Mouse (Mus musculus): Measurements from ENCODE around the gene AC124502.3.

The AC124502.3 gene

DNA sequence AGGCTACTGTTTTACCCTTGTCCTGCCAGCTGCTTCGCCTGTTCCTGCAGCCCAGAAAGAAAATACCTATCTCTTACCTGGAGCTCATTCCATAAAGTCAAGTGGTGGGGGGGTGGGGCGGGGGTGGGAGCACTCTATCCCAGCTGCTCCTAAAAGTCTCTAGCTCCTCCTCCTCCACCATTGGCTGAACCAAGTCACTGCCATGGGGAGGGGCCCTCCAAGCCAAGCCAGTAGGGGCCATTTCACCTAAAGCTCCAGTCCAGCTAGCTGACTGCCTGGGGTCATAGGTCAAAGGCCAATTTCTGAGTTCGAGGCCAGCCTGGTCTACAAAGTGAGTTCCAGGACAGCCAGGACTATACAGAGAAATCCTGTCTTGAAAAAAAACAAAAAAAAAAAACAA is 6.0 kb upstream of the AC124502.3 start:
- no peak for DNase-seq (ENCODE audit: low spot score)

DNA sequence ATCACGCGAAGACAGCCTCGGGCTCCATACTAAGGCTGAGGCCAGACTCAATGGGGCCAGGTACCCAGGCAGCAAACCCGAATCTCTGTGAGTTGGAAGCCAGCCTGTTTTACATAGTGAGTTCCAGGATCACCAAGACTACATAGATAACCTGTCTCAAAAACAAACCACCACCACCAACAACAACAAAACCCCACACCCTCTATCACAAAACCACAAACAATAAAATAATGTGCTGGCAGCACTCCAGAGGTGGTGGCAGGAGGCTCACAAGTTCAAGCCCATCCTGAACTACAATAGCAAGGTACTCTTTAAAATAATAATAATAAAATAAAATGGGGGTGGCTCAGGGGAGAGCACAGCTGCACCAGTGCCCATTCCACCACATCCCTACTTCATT is 2.1 kb upstream of the AC124502.3 start:
- no peak for DNase-seq (ENCODE audit: low spot score)

DNA sequence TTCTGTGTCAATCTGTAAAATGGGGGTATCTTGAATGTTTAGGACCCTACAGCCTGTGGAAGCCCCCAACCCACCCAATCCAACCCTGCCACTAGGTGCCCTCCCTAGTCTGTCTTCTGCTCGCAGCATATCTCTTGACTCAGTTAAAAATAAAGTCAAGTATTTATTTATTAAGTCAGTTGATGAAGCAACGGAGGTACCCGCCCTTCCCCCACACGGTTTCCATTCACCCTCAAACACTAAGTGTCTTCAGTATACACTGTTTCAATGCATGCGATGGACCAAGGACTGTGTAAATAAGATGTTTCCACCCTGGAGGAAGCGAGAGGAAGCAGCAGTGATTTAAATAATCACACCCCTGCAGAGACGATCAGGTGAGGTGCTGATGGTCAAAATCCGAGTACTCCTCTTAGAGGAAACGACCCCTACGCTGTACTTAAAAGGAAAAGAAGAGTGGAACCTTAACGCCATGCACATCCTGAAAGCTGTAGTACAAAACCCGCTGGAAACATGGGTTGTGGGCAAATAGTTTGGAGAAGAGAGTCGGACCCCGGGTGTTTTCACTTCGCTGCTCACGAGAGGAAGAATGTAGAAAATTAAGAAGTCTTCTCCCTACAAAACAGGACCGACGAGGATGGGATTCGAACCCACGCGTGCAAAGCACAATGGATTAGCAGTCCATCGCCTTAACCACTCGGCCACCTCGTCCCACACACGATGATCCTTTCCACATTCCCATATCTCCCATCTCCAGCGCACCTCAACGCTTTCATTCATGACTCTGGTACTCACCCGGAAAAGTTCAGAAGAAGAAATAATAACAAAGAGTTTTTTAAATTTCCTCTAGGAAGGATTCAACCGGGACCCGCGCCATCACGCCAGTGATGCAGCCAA is 766 bp upstream of the AC124502.3 start:
- DNase-seq (ENCODE audit: low spot score): peak; percentile 97

DNA sequence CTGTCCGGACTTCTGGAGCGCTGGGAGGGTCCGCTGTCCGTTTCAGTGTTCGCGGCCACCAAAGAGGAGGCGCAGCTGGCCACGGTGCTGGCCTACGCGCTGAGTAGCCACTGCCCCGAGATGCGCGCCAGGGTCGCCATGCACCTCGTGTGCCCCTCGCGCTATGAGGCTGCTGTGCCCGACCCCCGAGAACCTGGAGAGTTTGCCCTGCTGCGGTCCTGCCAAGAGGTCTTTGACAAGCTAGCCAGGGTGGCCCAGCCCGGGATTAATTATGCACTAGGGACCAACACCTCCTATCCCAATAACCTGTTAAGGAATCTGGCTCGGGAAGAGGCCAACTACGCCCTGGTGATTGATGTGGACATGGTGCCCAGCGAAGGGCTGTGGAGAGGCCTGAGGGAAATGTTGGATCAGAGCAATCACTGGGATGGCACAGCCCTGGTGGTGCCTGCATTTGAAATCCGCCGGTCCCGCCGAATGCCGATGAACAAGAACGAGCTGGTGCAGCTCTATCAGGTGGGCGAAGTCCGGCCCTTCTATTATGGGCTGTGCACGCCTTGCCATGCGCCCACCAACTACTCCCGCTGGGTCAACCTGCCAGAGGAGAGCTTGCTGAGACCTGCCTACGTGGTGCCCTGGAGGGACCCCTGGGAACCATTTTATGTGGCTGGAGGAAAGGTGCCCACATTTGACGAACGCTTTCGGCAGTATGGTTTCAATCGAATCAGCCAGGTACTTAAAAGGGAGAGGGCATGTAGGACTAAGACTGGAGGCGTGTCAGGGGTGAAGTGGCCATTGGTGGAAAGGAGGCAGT is 817 bp downstream of the AC124502.3 start:
- DNase-seq (ENCODE audit: low spot score): peak; percentile 35

DNA sequence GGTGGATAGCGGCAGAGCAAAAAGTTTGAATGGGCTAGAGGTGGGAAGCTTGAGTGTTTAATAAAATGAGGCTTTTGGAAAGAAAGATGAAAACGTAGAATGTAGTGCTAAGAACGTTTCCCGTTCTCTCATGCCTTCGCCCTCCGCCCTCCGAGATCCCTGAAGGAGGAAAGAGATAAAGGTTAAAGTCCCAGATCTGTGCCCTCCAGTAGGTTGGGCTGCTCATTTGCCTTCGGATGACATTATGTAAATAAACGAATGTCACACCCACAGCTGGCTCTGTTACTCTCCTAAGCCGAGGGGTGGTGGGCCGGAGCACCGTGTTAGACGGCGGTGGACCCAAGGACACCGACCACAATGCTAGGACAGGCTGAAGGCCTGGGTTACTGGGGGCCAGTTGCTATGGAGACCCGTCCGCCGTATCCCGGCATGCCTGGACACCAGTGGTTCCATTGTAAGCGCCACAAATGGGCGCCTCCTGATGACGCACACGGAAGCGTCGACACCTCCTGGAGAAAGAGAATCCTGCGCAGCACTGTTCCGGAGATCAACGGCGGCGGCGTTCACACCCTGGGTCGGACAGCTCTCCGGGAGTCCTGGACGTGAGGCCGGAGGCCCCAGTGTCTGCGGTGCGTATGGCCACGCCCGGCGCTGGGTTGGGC is 2.3 kb downstream of the AC124502.3 start, which contains the start of gene Brms1:
Gene Brms1 (plus strand): TSS at position 493 of the 662 bp plus-strand sequence.
- peak; percentile 98 for DNase-seq (ENCODE audit: low spot score)

DNA sequence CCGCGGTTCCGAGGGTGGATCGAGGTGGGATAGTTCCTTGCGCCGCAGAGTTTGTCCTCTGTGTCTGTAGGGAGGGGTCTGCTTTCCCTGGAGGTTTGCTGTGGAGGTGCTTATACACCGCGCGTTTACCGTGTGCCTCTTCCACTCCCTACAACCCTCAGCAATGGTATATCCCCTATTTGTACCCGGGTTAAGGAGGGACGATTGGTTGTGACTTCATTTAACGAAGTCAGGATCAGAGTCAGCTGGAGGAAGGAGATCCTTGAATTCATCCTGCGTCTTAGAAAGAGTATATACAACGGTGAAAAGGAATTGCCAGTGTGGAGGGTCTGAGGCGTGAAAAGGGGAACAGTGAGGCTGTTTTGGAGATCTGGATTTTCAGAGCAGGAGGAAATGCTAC is 2.9 kb downstream of the AC124502.3 start:
- no peak for DNase-seq (ENCODE audit: low spot score)

DNA sequence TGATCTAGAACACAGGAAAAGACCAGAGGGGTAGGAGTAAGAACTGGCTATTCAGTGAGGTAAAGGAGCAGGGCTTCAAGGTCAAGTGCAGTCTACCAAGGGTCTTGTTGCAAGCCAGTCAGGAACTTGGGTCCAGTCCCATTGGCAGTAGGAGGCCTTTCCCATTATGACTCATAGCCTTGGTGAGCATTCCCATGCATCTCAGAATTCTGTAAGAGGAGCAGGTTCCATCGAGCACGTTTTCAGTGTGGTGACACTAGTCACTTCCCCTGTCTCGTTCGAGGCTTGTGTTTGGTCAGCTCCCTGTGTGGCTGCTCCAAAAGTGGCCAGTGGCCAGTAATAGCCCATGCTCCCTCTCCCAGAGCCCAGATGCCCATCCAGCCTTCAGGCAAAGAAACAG is 6.8 kb downstream of the AC124502.3 start:
- DNase-seq (ENCODE audit: low spot score): no peak

DNA sequence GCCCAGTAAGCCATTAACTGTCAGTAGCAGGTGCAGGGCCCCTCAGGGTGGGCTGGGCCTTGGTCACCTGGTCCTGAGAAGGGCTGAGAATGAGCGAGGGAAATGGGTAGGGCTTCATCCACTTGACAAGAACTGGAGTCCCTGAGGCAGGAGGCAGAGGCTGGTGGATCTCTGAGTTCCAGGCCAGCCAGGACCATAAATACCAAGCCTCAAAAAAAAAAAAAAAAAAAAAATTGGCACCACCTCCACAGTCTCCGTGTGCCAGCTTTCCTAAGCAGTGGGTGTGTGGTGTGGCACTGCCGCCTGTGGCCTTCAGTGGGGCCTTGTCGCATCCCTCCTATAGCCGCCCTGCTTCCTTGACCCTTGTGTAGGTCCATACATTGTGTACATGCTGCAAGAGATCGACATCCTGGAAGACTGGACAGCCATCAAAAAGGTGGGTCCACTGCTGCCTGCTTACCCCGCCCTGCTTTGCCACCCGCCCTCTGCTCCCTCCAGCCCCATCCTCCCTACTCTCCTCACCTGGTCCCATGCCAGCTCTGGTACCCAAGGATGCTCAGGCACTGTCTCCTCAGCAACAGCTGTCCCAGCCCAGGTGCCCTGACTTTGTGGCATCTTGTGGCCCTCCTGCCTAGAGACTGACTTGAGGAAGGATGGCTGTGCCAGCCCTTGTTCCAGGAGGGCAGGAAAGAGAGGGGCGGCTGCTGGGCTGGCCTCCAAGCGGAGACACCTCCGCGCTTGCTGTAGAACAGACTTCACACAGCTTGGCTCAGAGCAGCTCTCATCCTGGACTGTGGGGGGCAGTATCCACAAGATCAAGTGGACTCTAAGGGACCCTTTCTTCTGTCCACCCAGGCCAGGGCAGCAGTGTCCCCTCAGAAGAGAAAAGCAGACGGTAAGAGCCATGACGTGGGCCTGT is 9.7 kb downstream of the AC124502.3 start:
- DNase-seq (ENCODE audit: low spot score): no peak

DNA sequence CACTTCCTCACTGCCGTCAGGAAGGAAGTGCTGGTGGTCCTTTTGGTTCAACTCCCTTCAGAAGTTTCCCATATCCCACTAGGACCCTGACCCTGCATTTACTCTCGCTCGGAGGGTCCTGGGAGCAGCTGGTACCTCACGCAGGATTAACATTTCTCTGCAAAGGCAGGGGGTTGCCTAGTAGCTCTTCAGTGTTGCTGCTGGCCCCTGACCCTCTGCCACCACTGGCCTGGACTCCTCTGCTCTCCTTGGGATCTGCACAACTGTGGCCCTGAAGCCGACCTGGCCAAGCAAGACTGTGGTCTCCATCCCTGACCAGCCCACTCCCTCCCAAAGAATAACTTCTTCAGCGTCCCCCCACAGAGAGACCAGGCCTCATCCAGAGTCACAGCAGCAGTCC is 10.6 kb downstream of the AC124502.3 start:
- DNase-seq (ENCODE audit: low spot score): no peak

DNA sequence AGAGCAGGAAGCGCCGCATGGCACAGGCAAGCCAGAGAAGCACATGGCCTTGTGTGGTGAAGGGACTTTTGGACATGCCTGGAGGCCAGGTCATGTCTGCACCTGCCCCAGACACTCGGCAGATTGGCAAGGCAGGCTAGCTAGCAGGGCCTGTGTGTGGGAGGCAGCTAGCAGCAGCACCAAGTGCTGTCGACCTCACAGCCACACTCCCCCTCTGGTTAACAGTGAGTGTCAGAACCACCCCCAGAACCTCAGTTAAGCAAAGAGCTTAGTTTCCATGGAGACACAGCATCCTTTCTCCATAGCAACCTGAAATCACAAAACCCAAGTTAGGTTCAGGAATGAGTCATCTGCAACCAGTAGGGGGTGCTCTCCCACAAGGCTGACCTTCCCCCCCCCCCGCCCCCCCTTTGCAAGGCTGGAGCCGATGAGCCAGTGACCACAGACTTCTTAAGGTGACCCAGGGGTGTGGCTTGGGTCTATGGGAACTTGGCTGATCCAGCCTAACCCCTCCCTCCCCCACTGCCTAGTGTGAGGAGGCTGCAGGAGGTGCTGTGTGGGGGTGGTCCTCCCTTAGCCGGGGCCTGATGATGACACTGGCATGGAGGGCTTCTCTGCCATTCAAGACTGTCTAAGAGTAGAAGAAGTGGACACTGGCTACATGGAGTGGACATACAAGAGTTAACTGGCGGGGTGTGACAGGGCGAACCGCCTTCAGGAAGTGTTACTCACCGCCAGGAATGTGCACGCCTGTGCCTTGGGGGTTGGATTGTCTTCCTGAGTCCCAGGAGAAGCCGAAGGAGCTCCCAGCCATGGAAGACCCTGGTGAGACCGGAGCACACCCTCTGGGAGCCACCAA is 11.6 kb downstream of the AC124502.3 start, which contains the start of gene Rin1:
Gene Rin1 (plus strand): TSS at position 435 of the 859 bp plus-strand sequence.
- peak; percentile 77 for DNase-seq (ENCODE audit: low spot score)

DNA sequence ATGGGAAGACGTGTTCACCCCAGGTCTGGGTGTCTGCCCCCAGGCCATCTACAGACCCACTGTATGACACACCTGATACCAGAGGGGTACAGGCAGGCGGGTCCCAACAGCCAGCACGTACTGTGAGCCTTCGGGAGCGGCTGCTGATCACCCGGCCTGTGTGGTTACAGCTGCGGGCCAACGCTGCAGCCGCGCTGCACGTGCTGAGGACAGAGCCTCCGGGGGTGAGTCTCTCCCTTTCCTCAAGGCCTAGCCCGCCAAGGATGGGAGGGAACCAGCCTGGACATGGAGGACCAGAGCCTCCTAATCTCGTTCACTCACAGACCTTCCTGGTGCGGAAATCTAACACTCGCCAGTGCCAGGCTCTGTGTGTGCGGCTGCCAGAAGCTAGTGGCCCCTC is 12.3 kb downstream of the AC124502.3 start:
- no peak for DNase-seq (ENCODE audit: low spot score)

DNA sequence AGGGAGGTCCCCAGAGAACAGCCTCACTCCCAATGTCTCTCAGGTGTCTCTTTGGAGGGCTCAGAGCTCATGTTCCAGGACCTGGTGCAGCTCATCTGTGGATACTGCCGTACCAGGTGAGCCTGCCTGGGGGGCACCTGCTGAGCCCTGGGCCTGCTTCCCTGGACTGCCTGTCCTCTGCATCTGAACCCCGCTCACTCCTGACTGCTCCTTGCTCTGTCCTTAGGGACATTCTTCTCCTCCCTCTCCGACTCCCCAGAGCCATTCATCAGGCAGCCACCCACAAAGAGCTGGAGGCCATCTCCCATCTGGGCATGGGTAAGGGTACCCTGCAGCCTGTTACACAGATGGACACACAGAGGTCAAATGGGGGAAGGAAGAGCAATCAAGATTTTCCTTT is 12.8 kb downstream of the AC124502.3 start:
- no peak for DNase-seq (ENCODE audit: low spot score)

DNA sequence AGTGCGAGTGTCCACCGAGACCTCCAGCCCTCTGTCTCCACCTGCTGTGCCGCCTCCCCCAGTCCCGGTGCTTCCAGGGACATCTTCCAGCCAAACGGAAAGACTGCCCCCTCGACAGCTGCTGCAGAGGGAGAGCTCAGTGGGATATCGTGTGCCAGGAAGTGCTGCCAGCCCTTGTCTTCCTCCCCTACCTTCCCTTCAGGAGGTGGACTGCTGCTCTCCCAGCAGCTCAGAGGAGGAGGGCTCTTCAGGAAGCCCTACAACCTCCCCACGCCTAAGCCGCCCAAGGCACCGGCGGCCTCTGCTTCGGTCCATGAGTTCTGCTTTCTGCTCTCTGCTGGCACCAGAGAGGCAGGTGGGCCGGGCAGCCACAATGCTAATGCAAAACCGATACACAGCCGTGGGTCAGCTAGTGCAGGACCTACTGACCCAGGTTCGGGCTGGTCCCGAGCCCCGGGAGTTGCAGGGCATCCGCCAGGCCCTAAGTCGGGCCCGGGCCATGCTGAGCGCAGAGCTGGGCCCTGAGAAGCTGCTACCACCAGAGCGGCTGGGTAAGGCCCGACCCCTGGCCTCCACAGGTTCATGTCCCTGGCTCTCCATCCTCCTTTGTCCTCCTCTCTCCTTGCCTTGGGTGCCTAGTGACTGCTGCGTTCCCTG is 13.6 kb downstream of the AC124502.3 start:
- no peak for DNase-seq (ENCODE audit: low spot score)

DNA sequence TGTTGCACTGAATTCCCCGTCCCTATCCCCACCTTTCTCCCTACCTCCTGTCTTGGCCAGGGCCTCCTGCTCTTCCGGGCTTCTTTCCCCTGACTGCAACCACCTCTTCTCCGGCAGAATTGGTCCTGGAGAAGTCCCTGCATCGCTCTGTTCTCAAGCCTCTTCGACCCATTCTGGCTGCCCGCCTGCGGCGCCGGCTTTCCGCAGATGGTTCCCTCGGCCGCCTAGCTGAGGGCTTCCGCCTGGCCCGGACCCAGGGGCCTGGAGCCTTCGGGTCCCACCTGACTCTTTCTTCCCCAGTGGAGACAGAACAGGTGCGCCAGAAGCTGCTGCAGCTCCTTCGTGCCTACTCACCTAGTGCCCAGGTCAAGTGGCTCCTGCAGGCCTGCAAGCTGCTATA is 14.2 kb downstream of the AC124502.3 start:
- DNase-seq (ENCODE audit: low spot score): no peak

DNA sequence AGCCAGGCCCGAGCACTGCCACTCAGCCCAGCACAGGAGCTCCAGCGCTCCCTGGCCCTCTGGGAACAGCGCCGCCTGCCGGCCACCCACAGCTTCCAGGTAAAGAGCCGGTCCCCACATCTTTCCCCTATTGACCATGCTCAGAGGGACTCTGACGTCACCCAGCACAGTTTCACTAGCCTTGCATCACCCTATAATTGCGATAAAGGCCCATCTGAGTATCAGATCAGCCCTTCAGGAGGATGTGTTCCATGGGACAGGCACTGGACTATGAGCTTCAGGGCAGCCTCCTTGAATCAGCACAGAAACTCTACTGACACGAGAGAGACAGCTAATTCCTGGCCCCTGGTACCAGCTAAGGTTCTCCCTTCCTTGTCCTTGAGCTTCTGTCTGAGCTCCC is 15.2 kb downstream of the AC124502.3 start:
- peak; percentile 68 for DNase-seq (ENCODE audit: low spot score)

DNA sequence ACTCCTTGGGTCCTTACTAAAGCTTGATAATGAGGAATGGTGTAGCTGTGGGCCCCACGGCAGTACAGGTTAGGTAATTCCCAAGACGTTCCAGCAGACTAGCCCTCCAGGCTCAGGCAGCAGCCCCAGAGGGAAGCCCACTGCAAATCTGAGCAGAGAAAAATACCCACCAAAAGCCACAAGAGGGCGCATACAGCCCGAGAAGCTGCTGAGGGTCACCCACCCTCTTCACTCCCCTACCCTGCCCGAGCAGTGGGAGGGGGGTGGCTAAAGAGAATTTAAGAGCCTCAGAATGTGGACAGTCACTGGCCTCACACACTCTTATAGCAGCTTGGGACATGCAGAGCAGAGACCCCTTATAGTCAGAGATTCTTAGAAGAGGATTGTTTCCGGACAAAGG is 17.6 kb downstream of the AC124502.3 start:
- peak; percentile 89 for DNase-seq (ENCODE audit: low spot score)

DNA sequence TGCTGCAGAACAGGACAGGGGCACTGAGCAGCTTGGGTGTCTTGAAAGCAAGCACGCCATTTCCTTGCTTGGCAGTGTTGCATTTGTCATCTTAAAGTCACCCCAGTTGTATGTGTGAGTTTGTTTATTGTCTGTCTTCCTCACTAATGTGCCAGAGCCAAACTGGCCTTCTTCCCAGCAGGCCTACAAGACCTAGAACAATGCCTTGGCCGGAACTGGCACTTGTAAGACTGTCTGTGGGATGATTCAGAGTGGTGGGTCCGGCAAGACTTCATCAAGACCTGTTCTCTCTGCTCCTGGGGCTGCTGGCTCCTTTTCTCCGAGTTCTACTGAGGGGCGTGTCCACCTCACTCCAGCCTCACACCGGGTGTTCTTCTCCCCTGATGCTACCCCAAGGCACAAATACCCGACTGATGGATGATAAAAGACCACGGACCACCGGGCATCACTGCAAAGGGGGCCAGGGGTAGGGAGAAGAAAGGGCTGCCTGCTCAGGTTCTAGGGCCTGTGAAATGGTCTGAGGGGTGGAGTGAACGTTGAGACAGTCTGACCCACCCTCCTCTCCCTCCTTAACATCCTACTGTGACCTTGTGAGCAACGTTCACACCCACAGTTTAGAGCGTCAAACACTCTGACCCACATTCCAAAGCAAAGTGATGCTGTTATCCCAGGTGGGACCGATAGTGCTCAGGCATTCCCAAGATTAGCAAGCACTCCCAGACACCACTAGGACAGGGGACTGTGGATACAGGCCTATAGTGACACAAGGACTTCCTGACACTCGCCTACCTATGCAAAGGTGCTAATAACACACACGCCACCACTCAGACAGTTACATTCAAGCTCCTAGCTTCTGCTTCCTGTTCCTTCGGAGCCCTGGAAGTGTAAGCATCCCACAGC is 19.4 kb downstream of the AC124502.3 start:
- no peak for DNase-seq (ENCODE audit: low spot score)
